15 mouse cellular contexts compared by ENCODE assay signal in the genomic region with DNA sequence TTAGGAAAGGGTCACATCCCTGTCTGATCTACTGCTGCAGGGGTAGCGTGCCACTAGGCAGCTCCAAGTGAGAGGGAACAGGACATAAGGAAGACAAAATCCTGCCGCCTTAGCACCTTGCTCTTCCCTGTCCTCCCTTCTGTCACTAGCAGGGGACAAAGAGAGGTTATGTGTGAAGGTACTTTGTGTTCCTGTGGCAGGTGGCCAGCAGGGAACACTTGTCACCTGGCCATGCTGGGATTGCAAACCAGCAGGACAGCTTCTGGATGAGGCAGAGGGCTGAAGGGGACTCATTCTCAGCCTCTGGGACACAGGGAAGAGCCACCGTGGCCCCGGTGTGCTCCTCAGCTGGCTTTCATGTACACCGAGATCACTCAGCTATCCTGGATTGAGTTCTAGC. TPM values are rescaled to one million over a fixed set of nuclear protein-coding genes. Genes with fewer than 3 reads are reported as not detected.
DNase-seq lines count a peak whose midpoint lies in the region; ATAC-seq and TF ChIP-seq lines count a peak whose summit lies in the region.
"Had no signal": no experiment of that assay in that cellular context is flagged by ENCODE, and none has a peak within 500 bp of the region (broad histone marks: within the 10 kb centered on the region; RNA-seq: fewer than 3 reads in every experiment).

No protein-coding gene starts in this region.

- ATAC-seq in kidney, embryonic 15.5 days (replicated peaks; ENCODE audit: low FRiP score), result no peak
- no peak for ATAC-seq in lung, embryonic 16.5 days (ENCODE audit: low read depth)
- no peak for ATAC-seq in lung, postnatal 0 days
- ATAC-seq in stomach, embryonic 16.5 days (ENCODE audit: insufficient read depth, low FRiP score), result no peak
- ATAC-seq: forebrain, embryonic 13.5 days; midbrain, embryonic 13.5 days; Patski had no signal

- TF ChIP-seq CTCF in lung, postnatal 0 days (IDR thresholded peaks at IDR 0.05), result no peak

- H3K27me3 ChIP-seq in kidney, embryonic 15.5 days, result no peaks in the 10 kb centered on the region
- H3K27me3 ChIP-seq in lung, embryonic 16.5 days (ENCODE audit: control insufficient read depth, insufficient read depth, low read depth, low read length), result no peaks in the 10 kb centered on the region
- H3K27me3 ChIP-seq in lung, postnatal 0 days (replicated peaks; ENCODE audit: insufficient read depth, low read length), result no peaks in the 10 kb centered on the region
- no peaks in the 10 kb centered on the region for H3K27me3 ChIP-seq in stomach, embryonic 16.5 days (ENCODE audit: control insufficient read depth, insufficient read depth, low read length)
- H3K27me3 ChIP-seq: forebrain, embryonic 13.5 days; hindbrain, embryonic 15.5 days; midbrain, embryonic 13.5 days; Patski had no signal

- peak; percentile 34 to 43 for DNase-seq in cerebellum, postnatal 14 days
- no peak for DNase-seq in cerebellum, postnatal 4 days (ENCODE audit: low spot score in 2 of 2)
- DNase-seq in kidney, adult 18-20 months, result peak; percentile 39
- no peak for DNase-seq in lung, postnatal 0 days (ENCODE audit: low spot score)
- no peak for DNase-seq in embryo, embryonic 11 days
- DNase-seq: right cerebral cortex, adult 18-20 months; thymus, postnatal 36 days had no signal

- no peak overlapping the region for H3K4me3 ChIP-seq in kidney, embryonic 15.5 days (replicated peaks)
- H3K4me3 ChIP-seq in lung, embryonic 16.5 days (ENCODE audit: low read length), result no peak overlapping the region
- no peak overlapping the region for H3K4me3 ChIP-seq in lung, postnatal 0 days (ENCODE audit: low read depth, low read length)
- H3K4me3 ChIP-seq in stomach, embryonic 16.5 days (replicated peaks; ENCODE audit: low read length), result no peak overlapping the region
- H3K4me3 ChIP-seq: forebrain, embryonic 13.5 days; hindbrain, embryonic 15.5 days; midbrain, embryonic 13.5 days had no signal

- TF ChIP-seq EP300 in lung, postnatal 0 days (IDR thresholded peaks at IDR 0.05), result no peak

- peaks cover 26% of the 10 kb centered on the region for H3K4me1 ChIP-seq in kidney, embryonic 15.5 days
- peaks cover 10% of the 10 kb centered on the region for H3K4me1 ChIP-seq in lung, embryonic 16.5 days (replicated peaks; ENCODE audit: control insufficient read depth, insufficient read depth, low read length)
- no peaks in the 10 kb centered on the region; the same call in 1 of the 2 replicates for H3K4me1 ChIP-seq in lung, postnatal 0 days (ENCODE audit: insufficient read depth, low read depth, low read length)
- H3K4me1 ChIP-seq in stomach, embryonic 16.5 days (ENCODE audit: control insufficient read depth, insufficient read depth, low read length), result peaks cover 30% of the 10 kb centered on the region
- H3K4me1 ChIP-seq: hindbrain, embryonic 15.5 days had no signal

- WGBS in kidney, embryonic 15.5 days, result 89% methylated on average over 5 of the region's 5 CpGs
- WGBS in lung, embryonic 16.5 days, result 66% methylated on average over 5 of the region's 5 CpGs
- 71% methylated on average over 5 of the region's 5 CpGs for WGBS in lung, postnatal 0 days
- WGBS in stomach, embryonic 16.5 days, result 68% methylated on average over 5 of the region's 5 CpGs

- no peaks in the 10 kb centered on the region for H3K9me3 ChIP-seq in kidney, embryonic 15.5 days (replicated peaks)
- H3K9me3 ChIP-seq in lung, embryonic 16.5 days (ENCODE audit: control insufficient read depth, low read length), result no peaks in the 10 kb centered on the region
- no peaks in the 10 kb centered on the region for H3K9me3 ChIP-seq in lung, postnatal 0 days (ENCODE audit: low read length)
- no peaks in the 10 kb centered on the region for H3K9me3 ChIP-seq in stomach, embryonic 16.5 days (replicated peaks; ENCODE audit: control insufficient read depth, low read length)
- H3K9me3 ChIP-seq: forebrain, embryonic 13.5 days; hindbrain, embryonic 15.5 days; midbrain, embryonic 13.5 days had no signal

- H3K36me3 ChIP-seq in kidney, embryonic 15.5 days, result no peaks in the 10 kb centered on the region
- no peaks in the 10 kb centered on the region for H3K36me3 ChIP-seq in lung, embryonic 16.5 days (ENCODE audit: control insufficient read depth, insufficient read depth, low read length)
- H3K36me3 ChIP-seq in lung, postnatal 0 days (ENCODE audit: insufficient read depth, low read length), result no peaks in the 10 kb centered on the region
- no peaks in the 10 kb centered on the region for H3K36me3 ChIP-seq in stomach, embryonic 16.5 days (ENCODE audit: control insufficient read depth, insufficient read depth, low read length)
- H3K36me3 ChIP-seq: hindbrain, embryonic 15.5 days; midbrain, embryonic 13.5 days had no signal

- no peak overlapping the region for H3K27ac ChIP-seq in kidney, embryonic 15.5 days
- H3K27ac ChIP-seq in lung, embryonic 16.5 days (ENCODE audit: low read length), result peak overlapping the region; percentile 19
- H3K27ac ChIP-seq in lung, postnatal 0 days (ENCODE audit: low read length), result no peak overlapping the region
- H3K27ac ChIP-seq in stomach, embryonic 16.5 days (ENCODE audit: low read length), result peak overlapping the region; percentile 65
- H3K27ac ChIP-seq: forebrain, embryonic 13.5 days; hindbrain, embryonic 15.5 days; macrophage; midbrain, embryonic 13.5 days had no signal

- no peak overlapping the region for H3K4me2 ChIP-seq in kidney, embryonic 15.5 days
- H3K4me2 ChIP-seq in lung, embryonic 16.5 days (ENCODE audit: low read depth, low read length), result no peak overlapping the region
- no peak overlapping the region for H3K4me2 ChIP-seq in lung, postnatal 0 days (replicated peaks; ENCODE audit: low read depth, low read length)
- no peak overlapping the region for H3K4me2 ChIP-seq in stomach, embryonic 16.5 days (ENCODE audit: low read depth, low read length)
- H3K4me2 ChIP-seq: forebrain, embryonic 13.5 days; hindbrain, embryonic 15.5 days; midbrain, embryonic 13.5 days had no signal

- H3K9ac ChIP-seq in kidney, embryonic 15.5 days, result no peak overlapping the region
- no peak overlapping the region for H3K9ac ChIP-seq in lung, embryonic 16.5 days (ENCODE audit: low read length)
- H3K9ac ChIP-seq in lung, postnatal 0 days (replicated peaks; ENCODE audit: low read depth), result no peak overlapping the region
- peak overlapping the region; percentile 9; the same call in 1 of the 2 replicates for H3K9ac ChIP-seq in stomach, embryonic 16.5 days (ENCODE audit: low read length)
- H3K9ac ChIP-seq: forebrain, embryonic 13.5 days; hindbrain, embryonic 15.5 days; midbrain, embryonic 13.5 days had no signal

RNA-seq across cellular contexts. Expression of gene Tob1, which starts 39.6 kb away (rescaled TPM):
- 36.6 and 40.8 TPM in 2 replicates for polyA plus RNA-seq in kidney, embryonic 15.5 days (2015; fragmentation: Nextera tagmentation; extraction: Ambion mirVana)
- polyA plus RNA-seq in lung, embryonic 16.5 days (2015; fragmentation: Nextera tagmentation; extraction: Ambion mirVana), result 25.8 and 28.9 TPM in 2 replicates
- 43.9 and 46.0 TPM in 2 replicates for polyA plus RNA-seq in lung, postnatal 0 days (2015; fragmentation: Nextera tagmentation; extraction: Ambion mirVana)
- 35.9 and 42.3 TPM in 2 replicates for polyA plus RNA-seq in stomach, embryonic 16.5 days (2015; fragmentation: Nextera tagmentation; extraction: Ambion mirVana)

Comparison
In these comparisons a context has a peak if more than half of its experiments do, and no peak if none do; other contexts are left out.
1. DNase-seq: peak in cerebellum, postnatal 14 days (2 of 2) and kidney, adult 18-20 months (single experiment); none in cerebellum, postnatal 4 days (0 of 2), lung, postnatal 0 days (single experiment) and embryo, embryonic 11 days (single experiment).
2. H3K27ac ChIP-seq: peak in lung, embryonic 16.5 days (single experiment) and stomach, embryonic 16.5 days (single experiment); none in kidney, embryonic 15.5 days (single experiment) and lung, postnatal 0 days (single experiment).